Mouse (Mus musculus) hindbrain, embryonic 10.5 days (tissue): ENCODE data around the gene Ppp1r3a. TPM values are rescaled to one million over a fixed set of nuclear protein-coding genes. Genes with fewer than 3 reads are reported as not detected.
"Not testable (repeated sequence)": the region's sequence is repeated elsewhere in the genome, so short reads cannot be mapped to it uniquely, and the experiment has no call there.

Experiments
- DNase-seq: peaks from one replicate; pipeline ENCODE4 v3.0.0-alpha.2; 2017; ENCODE audit warnings: low spot score
- H3K27ac ChIP-seq: fragments of 300-500 bp; sonication (generic); 2 replicates; pipeline ENCODE4 v1.5.1; 2016; ENCODE audit warnings: mild to moderate bottlenecking, moderate library complexity
- H3K27me3 ChIP-seq: fragments of 300-500 bp; sonication (generic); 2 replicates; pipeline ENCODE4 v1.6.1; 2016; ENCODE audit warnings: mild to moderate bottlenecking; ENCODE audit not compliant: poor library complexity, insufficient read depth, severe bottlenecking
- H3K36me3 ChIP-seq: fragments of 300-500 bp; sonication (generic); 2 replicates; pipeline ENCODE4 v1.6.1; 2016; ENCODE audit warnings: mild to moderate bottlenecking, moderate library complexity
- H3K4me1 ChIP-seq: fragments of 300-500 bp; sonication (generic); replicated peaks from 2 replicates; pipeline ENCODE4 v1.6.1; 2016; ENCODE audit warnings: mild to moderate bottlenecking
- H3K4me3 ChIP-seq: fragments of 300-500 bp; sonication (generic); 2 replicates; pipeline ENCODE4 v1.5.1; 2016; ENCODE audit warnings: mild to moderate bottlenecking, moderate library complexity
- H3K9me3 ChIP-seq: fragments of 300-500 bp; sonication (generic); 2 replicates; pipeline ENCODE4 v1.6.1; 2016; ENCODE audit warnings: mild to moderate bottlenecking, moderate library complexity
- WGBS: fragments of 180-500 bp; shearing (Covaris S2); methylation state at CpG from one replicate; pipeline ENCODE4 v1.1.7; 2016; 5-methylcytosine and 5-hydroxymethylcytosine counted together
- polyA plus RNA-seq: library from polyadenylated mRNA; unstranded; fragments of >200 nt; fragmentation: Nextera tagmentation; extraction: Ambion mirVana; gene quantifications from 2 replicates; pipeline ENCODE4 v1.2.1, GENCODE M21; 2016

Gene Ppp1r3a
- polyA plus RNA-seq, 1 experiment from 2014 or later = not detected

DNA sequence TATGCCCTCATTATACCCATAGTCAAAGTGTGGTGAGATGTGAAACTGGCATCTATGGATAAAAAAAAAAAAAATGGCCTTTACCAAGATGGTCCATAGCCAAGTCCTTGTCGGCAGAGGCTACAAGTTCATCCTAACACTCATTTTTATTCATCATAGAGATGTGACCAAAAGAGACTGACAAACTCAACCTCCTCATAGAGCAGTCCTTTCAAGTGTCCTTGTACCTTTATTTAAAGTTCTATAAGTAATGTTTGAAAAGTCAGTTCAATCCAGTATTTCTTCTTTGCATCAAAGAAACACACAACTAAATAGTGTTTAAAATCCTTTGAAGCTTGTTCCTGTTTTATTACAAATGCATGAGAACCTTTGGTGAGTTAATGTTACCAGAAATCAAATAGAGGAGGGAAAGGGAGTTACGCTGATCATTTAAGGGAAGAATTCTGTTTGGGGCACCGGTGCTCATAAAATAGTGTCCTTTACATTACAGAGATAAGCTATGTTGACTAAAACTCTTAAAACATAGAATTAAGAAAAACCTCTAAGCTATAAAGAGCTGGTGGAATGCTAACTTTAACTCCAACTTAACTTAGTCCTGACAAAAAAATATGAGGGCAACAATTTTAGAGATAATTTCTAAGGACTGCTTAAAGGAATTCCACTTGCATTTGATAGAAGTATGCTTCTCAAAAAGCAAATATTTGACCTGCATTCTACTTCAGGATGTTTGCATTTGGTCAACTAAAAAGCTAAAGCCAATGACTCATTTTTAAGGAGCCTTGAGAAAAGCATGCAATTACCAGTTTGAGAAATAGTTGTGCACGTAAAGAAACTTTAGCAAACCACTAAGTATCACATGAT is 39.7 kb downstream of the Ppp1r3a start:
- no peaks in the 10 kb centered on the region for H3K9me3 ChIP-seq
- H3K4me3 ChIP-seq = no peak overlapping the region
- H3K27ac ChIP-seq = no peak overlapping the region
- H3K27me3 ChIP-seq = no peaks in the 10 kb centered on the region
- H3K4me1 ChIP-seq = no peaks in the 10 kb centered on the region
- 89% methylated on average over 4 of the region's 4 CpGs for WGBS
- DNase-seq = no peak
- H3K36me3 ChIP-seq = no peaks in the 10 kb centered on the region

DNA sequence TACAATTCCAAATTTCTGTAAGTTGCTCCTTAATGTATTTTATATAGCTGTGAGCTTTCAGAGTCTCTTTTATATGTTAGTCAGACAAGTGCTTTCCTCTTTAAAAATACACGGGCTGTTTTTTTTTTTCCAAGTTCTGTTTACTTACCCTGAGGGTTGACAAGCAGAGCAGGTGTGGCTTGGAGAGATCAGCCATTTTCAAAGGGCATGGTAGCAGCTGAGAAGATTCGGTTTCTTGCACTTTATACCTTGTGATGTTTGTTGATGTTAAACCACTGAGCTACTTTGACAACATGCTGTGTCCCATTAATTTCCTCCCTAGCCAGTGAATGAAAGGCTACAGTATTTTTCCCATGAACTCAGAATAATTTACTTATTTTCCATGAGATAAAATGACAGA is 42.9 kb downstream of the Ppp1r3a start:
- Histone ChIP-seq H3K9me3 (no peaks in the 10 kb centered on the region), H3K27me3 (no peaks in the 10 kb centered on the region), H3K36me3 (no peaks in the 10 kb centered on the region), H3K27ac (no peak overlapping the region), H3K4me1 (no peaks in the 10 kb centered on the region), H3K4me3 (no peak overlapping the region)
- no peak for DNase-seq
- WGBS = 49% methylated on average over 2 of the region's 2 CpGs

DNA sequence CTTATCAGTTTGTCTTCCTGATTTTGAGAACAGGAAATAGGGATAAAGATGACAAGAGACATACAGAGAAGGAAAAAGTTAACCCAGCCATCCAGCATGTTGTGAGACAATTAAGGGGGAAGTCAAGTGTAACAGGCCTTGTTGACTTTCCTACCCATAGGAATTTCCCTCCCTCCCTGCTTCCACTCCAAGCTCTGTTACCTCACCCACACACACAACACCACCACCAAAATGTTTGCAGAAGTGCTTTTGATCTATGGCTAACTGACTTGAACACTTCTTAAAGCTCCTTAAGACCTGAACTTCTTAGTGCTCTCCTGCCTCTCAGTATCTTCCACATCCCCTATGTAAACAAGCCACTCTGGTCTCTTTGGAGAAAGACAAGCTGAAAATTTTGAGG is 55.0 kb downstream of the Ppp1r3a start:
- Histone ChIP-seq H3K27me3 (no peaks in the 10 kb centered on the region), H3K4me1 (no peaks in the 10 kb centered on the region), H3K4me3 (no peak overlapping the region), H3K27ac (no peak overlapping the region), H3K36me3 (no peaks in the 10 kb centered on the region), H3K9me3 (no peaks in the 10 kb centered on the region)
- no peak for DNase-seq

DNA sequence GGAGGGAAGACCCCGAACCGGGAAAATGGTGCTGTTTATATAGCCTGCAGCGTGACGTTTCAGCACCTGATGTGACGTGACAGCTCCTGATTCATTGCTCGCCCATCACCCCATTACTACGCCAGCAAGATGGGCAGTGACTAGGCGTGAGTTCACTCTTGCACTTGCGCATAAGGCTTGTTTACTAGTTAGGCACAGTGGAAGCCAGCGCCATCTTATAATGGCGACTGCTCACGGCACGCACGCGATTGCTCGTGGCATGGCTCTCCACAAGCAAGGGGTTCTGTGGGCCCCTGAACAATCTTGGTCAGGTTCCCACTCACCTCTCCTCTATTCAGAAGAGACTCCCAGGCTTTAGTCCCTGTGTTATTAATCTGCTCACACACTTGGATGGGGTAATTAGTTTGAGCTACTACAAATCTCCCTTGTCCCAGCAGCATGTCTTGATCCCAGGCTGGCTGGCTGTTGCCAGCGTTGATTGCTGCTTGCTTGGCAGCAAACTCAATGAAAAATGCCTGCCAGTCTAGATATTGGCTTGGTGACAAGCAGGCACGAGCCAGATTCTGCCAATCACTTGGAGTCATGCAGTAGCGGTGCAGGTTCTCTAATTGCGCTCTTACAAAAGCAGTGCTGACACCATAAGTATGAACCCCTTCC is 75.7 kb downstream of the Ppp1r3a start:
- not testable (repeated sequence) for H3K27ac ChIP-seq, H3K4me1 ChIP-seq, H3K36me3 ChIP-seq, H3K27me3 ChIP-seq, DNase-seq, H3K4me3 ChIP-seq
- peaks cover 14% of the 10 kb centered on the region for H3K9me3 ChIP-seq
- WGBS = 93% methylated on average over 20 of the region's 20 CpGs

DNA sequence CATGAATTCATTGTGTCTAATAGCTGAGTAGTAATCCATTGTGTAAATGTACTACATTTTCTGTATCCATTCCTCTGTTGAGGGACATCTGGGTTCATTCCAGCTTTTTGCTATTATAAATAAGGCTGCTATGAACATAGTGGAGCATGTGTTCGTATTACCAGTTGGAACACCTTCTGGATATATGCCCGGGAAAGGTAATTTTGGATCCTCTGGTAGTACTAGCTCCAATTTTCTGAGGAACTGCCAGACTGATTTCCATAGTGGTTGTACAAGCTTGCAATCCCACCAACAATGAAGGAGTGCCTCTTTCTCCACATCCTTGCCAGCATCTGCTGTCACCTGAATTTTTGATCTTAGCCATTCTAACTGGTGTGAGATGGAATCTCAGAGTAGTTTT is 86.1 kb downstream of the Ppp1r3a start:
- not testable (repeated sequence) for H3K27ac ChIP-seq, H3K36me3 ChIP-seq, DNase-seq, H3K27me3 ChIP-seq, H3K4me3 ChIP-seq, H3K4me1 ChIP-seq
- peaks cover 15% of the 10 kb centered on the region for H3K9me3 ChIP-seq
- WGBS = 92% methylated on average over 2 of the region's 2 CpGs

DNA sequence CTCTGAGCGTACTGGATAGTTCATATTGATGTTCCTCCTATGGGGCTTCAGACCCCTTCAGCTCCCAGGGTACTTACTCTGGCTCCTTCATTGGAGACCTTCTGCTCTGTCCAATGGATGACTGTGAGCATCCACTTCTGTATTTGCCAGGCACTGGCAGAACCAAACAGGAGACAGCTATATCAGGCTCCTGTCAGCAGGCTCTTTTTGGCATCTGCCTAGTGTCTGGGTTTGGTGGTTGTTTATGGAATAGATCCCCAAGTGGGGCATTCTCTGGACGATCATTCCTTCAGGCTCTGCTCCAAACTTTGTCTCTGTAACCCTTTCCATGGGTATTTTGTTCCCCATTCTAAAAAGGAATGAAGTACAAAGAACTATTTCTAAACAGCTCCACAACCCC is 87.4 kb downstream of the Ppp1r3a start:
- not testable (repeated sequence) for DNase-seq, H3K4me3 ChIP-seq
- WGBS = 88% methylated on average over 2 of the region's 2 CpGs

More for the DNA sequence above, 87.4 kb downstream of the Ppp1r3a start:
- H3K27ac ChIP-seq, H3K9me3 ChIP-seq, H3K36me3 ChIP-seq, H3K27me3 ChIP-seq, H3K4me1 ChIP-seq: not testable (repeated sequence)

Other genes with a start within 250 kb of the Ppp1r3a start
- 25.3 and 31.1 TPM in 2 replicates for gene Foxp2, start 146.1 kb upstream of the Ppp1r3a start, polyA plus RNA-seq